Mouse (Mus musculus) olfactory bulb, adult 2 months (tissue): ENCODE measurements around the gene Olfr212. TPM values are rescaled to one million over a fixed set of nuclear protein-coding genes. Genes with fewer than 3 reads are reported as not detected.
"Not testable (repeated sequence)": the region's sequence is repeated elsewhere in the genome, so short reads cannot be mapped to it uniquely, and the experiment has no call there.

Source experiments
- H3K27ac ChIP-seq: fragments of 200-500 bp; 2 replicates; pipeline ENCODE4 v1.5.1; 2012; ENCODE audit warnings: low read depth, low read length; ENCODE audit not compliant: insufficient read depth
- H3K4me1 ChIP-seq: fragments of 200-500 bp; 2 replicates; pipeline ENCODE4 v1.6.1; 2012; ENCODE audit warnings: low read length; ENCODE audit not compliant: control insufficient read depth, insufficient read depth
- H3K4me3 ChIP-seq: fragments of 200-500 bp; 2 replicates; pipeline ENCODE4 v1.5.1; 2012; ENCODE audit warnings: mild to moderate bottlenecking, low read depth, low read length, moderate library complexity; ENCODE audit not compliant: insufficient read depth
- CTCF ChIP-seq: fragments of 200-500 bp; IDR thresholded peaks from 2 replicates; pipeline ENCODE4 v1.5.1; 2012; ENCODE audit warnings: low read depth, mild to moderate bottlenecking, low read length, moderate library complexity; ENCODE audit not compliant: insufficient read depth
- POLR2A ChIP-seq: fragments of 200-500 bp; IDR thresholded peaks from 2 replicates; pipeline ENCODE4 v1.6.1; 2012; ENCODE audit warnings: mild to moderate bottlenecking, low read depth, low read length, moderate library complexity; ENCODE audit not compliant: insufficient read depth
- WGBS: fragments of 180-500 bp; shearing (Covaris S2); methylation state at CpG from one replicate; pipeline ENCODE4 v1.1.7; 2018; 5-methylcytosine and 5-hydroxymethylcytosine counted together
- polyA plus RNA-seq: library from polyadenylated mRNA; stranded (reverse); fragments of >200 nt; gene quantifications from 2 replicates; pipeline ENCODE4 v1.2.4, GENCODE M21; 2012; ENCODE audit warnings: low replicate concordance; ENCODE audit not compliant: missing spikeins, insufficient read depth, insufficient read length

The Olfr212 gene
- polyA plus RNA-seq, 1 experiment, result not detected

DNA sequence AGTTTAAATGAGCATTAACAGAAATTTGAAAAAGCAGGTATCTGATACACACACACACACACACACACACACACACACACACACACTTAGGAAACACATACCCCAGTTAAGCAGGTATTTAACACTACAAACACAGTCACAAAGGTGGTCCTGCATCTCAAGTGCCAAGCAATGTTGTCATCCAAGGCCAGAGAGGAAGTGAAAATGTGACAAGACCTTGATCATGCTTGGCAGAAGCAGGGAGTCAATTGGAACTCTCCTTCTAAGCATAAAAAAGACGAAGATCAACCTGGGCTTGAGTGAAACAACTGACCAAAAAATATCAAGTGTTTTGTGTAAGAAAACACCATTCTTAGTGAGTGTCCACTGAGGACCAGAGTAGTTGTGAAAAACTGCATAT, 10.4 kb upstream of the Olfr212 start:
- TF ChIP-seq POLR2A, result no peak
- TF ChIP-seq CTCF, result no peak
- Histone ChIP-seq H3K4me1 (no peaks in the 10 kb centered on the region), H3K4me3 (no peak overlapping the region), H3K27ac (no peak overlapping the region)
- WGBS, result 71% methylated on average over 1 of the region's 1 CpGs

DNA sequence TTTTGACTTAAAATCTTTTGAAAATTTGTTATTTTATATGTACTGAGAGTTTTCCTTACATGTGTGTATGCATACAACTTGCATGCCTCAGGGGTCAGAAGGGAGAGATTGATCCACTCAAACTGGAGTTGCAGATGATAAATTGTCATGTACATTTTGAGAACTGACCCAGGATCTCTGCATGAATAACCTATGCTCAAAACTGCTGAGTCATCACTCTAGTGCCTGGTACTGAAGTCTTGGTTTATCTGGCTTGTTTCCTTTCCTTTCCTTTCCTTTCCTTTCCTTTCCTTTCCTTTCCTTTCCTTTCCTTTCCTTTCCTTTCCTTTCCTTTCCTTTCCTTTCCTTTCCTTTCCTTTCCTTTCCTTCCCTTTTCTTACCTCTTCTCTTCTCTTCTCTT, 8.5 kb downstream of the Olfr212 start:
- Histone ChIP-seq H3K27ac (no peak overlapping the region), H3K4me3 (no peak overlapping the region)
- TF ChIP-seq CTCF (no peak), POLR2A (no peak)

DNA sequence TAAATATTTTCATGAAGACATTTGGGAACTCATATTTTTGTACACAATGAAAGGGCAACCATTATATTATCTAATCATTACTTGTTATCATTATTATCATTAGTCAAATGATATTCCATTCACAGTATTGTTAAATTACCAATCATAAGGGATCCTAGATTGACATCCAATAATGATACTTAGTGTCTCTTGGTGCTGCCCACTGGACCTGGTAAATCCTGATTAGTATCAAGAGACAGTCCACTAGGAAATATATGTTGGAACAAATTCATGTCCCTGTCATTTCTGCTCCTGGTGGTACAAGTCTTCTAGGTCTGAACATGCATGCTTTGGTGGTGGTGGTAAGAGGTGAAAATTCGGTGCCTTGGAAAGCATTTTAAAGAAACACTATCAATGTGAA, 31.8 kb downstream of the Olfr212 start, which contains the start of gene Olfr213:
Olfr213 (plus strand) TSS at position 301 of the 400 bp plus-strand sequence.
- WGBS, result 88% methylated on average over 1 of the region's 1 CpGs
- Histone ChIP-seq H3K27ac (no peak within 1 kb of the TSS), H3K4me1 (no peaks in the 10 kb centered on the region), H3K4me3 (no peak within 1 kb of the TSS)
- TF ChIP-seq CTCF (no peak), POLR2A (no peak)

More for the DNA sequence above, 8.5 kb downstream of the Olfr212 start:
- no peaks in the 10 kb centered on the region for H3K4me1 ChIP-seq

DNA sequence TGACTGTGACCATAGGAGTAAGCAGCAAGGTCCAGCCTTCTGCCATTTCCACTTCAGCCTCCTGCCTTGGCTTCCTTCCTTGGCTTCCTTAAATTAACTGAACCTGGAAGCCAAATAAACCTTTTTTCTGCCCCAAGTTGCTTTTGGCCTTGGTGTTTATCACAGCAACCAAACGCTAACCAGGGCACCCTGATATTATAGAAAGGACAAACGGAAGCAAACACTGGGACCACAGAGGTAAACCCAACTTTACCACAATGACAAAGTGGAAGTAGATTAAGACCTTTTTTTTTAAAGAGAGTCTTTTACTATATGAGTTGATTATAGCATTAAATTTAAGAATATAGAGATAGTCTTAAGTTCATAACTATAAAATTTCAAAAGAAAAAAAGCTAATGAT, 36.2 kb downstream of the Olfr212 start:
- no peak overlapping the region for H3K27ac ChIP-seq
- WGBS, result 85% methylated on average over 2 of the region's 2 CpGs
- TF ChIP-seq CTCF, result no peak
- no peak for TF ChIP-seq POLR2A
- no peak overlapping the region for H3K4me3 ChIP-seq
- no peaks in the 10 kb centered on the region for H3K4me1 ChIP-seq

DNA sequence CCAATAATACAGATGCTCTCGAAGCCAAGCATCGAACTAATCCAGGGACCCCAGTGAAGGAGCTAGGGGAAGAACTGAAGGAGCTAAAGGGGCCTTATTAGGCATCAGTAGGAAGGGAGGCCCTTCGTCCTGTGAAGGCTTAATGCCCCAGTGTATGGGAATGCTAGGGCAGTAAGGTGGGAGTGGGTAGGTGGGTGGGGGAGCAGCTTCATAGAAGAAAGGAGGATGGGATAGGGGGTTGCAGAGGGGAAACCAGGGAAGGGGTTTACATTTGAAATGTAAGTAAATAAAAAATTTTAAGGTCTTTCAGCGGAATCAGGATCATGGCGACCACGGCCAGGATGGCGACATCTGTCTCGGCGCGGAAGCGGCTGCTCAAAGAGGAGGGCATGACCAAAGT, 44.5 kb downstream of the Olfr212 start, which contains the start of gene Gm5580:
Gm5580 (plus strand) TSS at position 301 of the 400 bp plus-strand sequence.
- 94% methylated on average over 11 of the region's 11 CpGs for WGBS
- H3K4me1 ChIP-seq, H3K4me3 ChIP-seq, H3K27ac ChIP-seq: not testable (repeated sequence)

DNA sequence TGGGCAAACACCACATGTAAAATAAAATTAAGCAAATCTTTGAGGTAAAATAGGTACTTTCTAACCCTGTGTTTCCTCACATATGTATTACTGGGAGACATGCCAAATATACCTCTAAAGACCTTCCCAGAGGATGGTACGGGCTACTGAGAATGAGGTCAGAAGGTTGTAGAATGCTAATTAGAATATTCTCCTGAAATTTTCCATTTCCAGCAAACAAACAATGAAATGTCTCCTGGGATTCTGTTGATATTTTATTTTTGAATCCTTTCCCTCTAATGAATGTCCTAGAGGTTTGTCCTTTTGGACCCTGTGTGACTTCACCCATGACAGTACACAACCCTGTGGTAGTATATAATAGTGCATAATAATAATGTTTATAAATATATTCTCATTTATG, 47.6 kb downstream of the Olfr212 start, which contains the start of gene Olfr214:
Olfr214 (plus strand) TSS at position 301 of the 400 bp plus-strand sequence.
- TF ChIP-seq POLR2A (no peak), CTCF (no peak)
- WGBS, result 81% methylated on average over 1 of the region's 1 CpGs

DNA sequence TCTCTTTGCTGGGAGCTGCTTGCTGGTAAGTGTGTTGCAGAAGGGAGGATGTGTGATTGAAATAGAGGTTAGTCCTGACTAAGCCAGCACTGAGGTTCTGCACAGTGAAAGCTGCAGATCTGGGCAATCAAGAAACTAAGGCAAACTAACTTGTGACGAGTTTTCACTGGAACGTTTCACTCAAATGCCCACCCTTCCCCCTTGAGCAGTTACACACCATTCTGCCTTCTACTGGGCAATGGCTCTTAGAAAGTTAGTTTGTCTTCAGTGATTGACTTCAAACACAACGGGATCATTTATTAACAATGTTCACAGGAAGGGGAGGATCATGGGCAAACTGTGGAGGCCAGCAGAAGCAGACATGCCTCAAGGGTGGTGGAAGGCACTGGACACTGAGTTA, 48.6 kb downstream of the Olfr212 start:
- Histone ChIP-seq H3K4me3 (no peak overlapping the region), H3K4me1 (no peaks in the 10 kb centered on the region), H3K27ac (no peak overlapping the region)
- 71% methylated on average over 3 of the region's 3 CpGs for WGBS
- no peak for TF ChIP-seq CTCF
- TF ChIP-seq POLR2A, result no peak

More for the DNA sequence above, 47.6 kb downstream of the Olfr212 start, which contains the start of gene Olfr214:
- H3K4me1 ChIP-seq, result no peaks in the 10 kb centered on the region
- no peak within 1 kb of the TSS for H3K4me3 ChIP-seq
- H3K27ac ChIP-seq, result no peak within 1 kb of the TSS

Other genes starting within 250 kb of the Olfr212 start
- gene Zfand4, start 242.3 kb upstream of the Olfr212 start, polyA plus RNA-seq, result not detected in 2 replicates
- not detected in 2 replicates for gene March8, start 168.5 kb upstream of the Olfr212 start, polyA plus RNA-seq
- not detected in 2 replicates for gene Alox5, start 45.3 kb upstream of the Olfr212 start, polyA plus RNA-seq
- not detected in 2 replicates for gene Olfr211, start 17.4 kb upstream of the Olfr212 start, polyA plus RNA-seq
- gene Olfr213, start 31.9 kb downstream of the Olfr212 start, polyA plus RNA-seq, result not detected in 2 replicates
- gene Gm5580, start 44.6 kb downstream of the Olfr212 start, polyA plus RNA-seq, result not detected in 2 replicates
- gene Olfr214, start 47.7 kb downstream of the Olfr212 start, polyA plus RNA-seq, result not detected in 2 replicates
- not detected in 2 replicates for gene Olfr215, start 77.7 kb downstream of the Olfr212 start, polyA plus RNA-seq
- gene Zfp422, start 122.5 kb downstream of the Olfr212 start, polyA plus RNA-seq, result not detected in 2 replicates
- gene Depp1, start 144.1 kb downstream of the Olfr212 start, polyA plus RNA-seq, result not detected in 2 replicates
- not detected in 2 replicates for gene Rassf4, start 167.4 kb downstream of the Olfr212 start, polyA plus RNA-seq
- not detected in 2 replicates for gene Tmem72, start 210.4 kb downstream of the Olfr212 start, polyA plus RNA-seq